Mouse (Mus musculus): ENCODE data around the gene Thrb. TPM values are rescaled to one million over a fixed set of nuclear protein-coding genes. Genes with fewer than 3 reads are reported as not detected.

Gene Thrb
- polyA plus RNA-seq, 1 experiment, result 0.82 TPM

GRCm38 (mm10) chr14:17845003-17845697 is 185.1 kb downstream of the Thrb start:
- TF ChIP-seq CTCF (IDR thresholded peaks at IDR 0.05; ENCODE audit: control insufficient read depth, insufficient read depth, low read length), result no peak
- no peak for TF ChIP-seq POLR2A (IDR thresholded peaks at IDR 0.05; ENCODE audit: borderline replicate concordance, control insufficient read depth, low read depth, low read length)
- Histone ChIP-seq H3K4me1 (ENCODE audit: control insufficient read depth, insufficient read depth, low read length) (no peaks in the 10 kb centered on the region), H3K4me3 (replicated peaks; ENCODE audit: control insufficient read depth, low read depth, low read length) (no peak overlapping the region), H3K27ac (ENCODE audit: control insufficient read depth, insufficient read depth, low read depth, low read length, poor library complexity) (no peak overlapping the region)
- WGBS, result 78% methylated on average over 5 of the region's 5 CpGs

- H3K27ac ChIP-seq (ENCODE audit: control insufficient read depth, insufficient read depth, low read depth, low read length, poor library complexity), result no peak overlapping the region
- TF ChIP-seq POLR2A (IDR thresholded peaks at IDR 0.05; ENCODE audit: borderline replicate concordance, control insufficient read depth, low read depth, low read length) (no peak), CTCF (IDR thresholded peaks at IDR 0.05; ENCODE audit: control insufficient read depth, insufficient read depth, low read length) (no peak)
- WGBS, result 72% methylated on average over 6 of the region's 6 CpGs
- H3K4me3 ChIP-seq (replicated peaks; ENCODE audit: control insufficient read depth, low read depth, low read length), result no peak overlapping the region
- H3K4me1 ChIP-seq (ENCODE audit: control insufficient read depth, insufficient read depth, low read length), result no peaks in the 10 kb centered on the region
Observed at GRCm38 (mm10) chr14:17845871-17846270, 185.8 kb downstream of the Thrb start.

GRCm38 (mm10) chr14:17846700-17847099 is 186.6 kb downstream of the Thrb start:
- TF ChIP-seq CTCF (IDR thresholded peaks at IDR 0.05; ENCODE audit: control insufficient read depth, insufficient read depth, low read length) (no peak), POLR2A (IDR thresholded peaks at IDR 0.05; ENCODE audit: borderline replicate concordance, control insufficient read depth, low read depth, low read length) (no peak)
- Histone ChIP-seq H3K27ac (ENCODE audit: control insufficient read depth, insufficient read depth, low read depth, low read length, poor library complexity) (no peak overlapping the region), H3K4me1 (ENCODE audit: control insufficient read depth, insufficient read depth, low read length) (no peaks in the 10 kb centered on the region), H3K4me3 (replicated peaks; ENCODE audit: control insufficient read depth, low read depth, low read length) (no peak overlapping the region)
- WGBS, result 72% methylated on average over 2 of the region's 2 CpGs

- Histone ChIP-seq H3K27ac (ENCODE audit: control insufficient read depth, insufficient read depth, low read depth, low read length, poor library complexity) (no peak overlapping the region), H3K4me3 (replicated peaks; ENCODE audit: control insufficient read depth, low read depth, low read length) (no peak overlapping the region), H3K4me1 (ENCODE audit: control insufficient read depth, insufficient read depth, low read length) (no peaks in the 10 kb centered on the region)
- WGBS, result 54% methylated on average over 8 of the region's 8 CpGs
- no peak for TF ChIP-seq POLR2A (IDR thresholded peaks at IDR 0.05; ENCODE audit: borderline replicate concordance, control insufficient read depth, low read depth, low read length)
Observed at GRCm38 (mm10) chr14:17847211-17847610, 187.2 kb downstream of the Thrb start.

GRCm38 (mm10) chr14:17850355-17850754 is 190.3 kb downstream of the Thrb start:
- no peak overlapping the region for H3K27ac ChIP-seq (ENCODE audit: control insufficient read depth, insufficient read depth, low read depth, low read length, poor library complexity)
- H3K4me3 ChIP-seq (replicated peaks; ENCODE audit: control insufficient read depth, low read depth, low read length), result no peak overlapping the region
- H3K4me1 ChIP-seq (ENCODE audit: control insufficient read depth, insufficient read depth, low read length), result no peaks in the 10 kb centered on the region
- TF ChIP-seq POLR2A (IDR thresholded peaks at IDR 0.05; ENCODE audit: borderline replicate concordance, control insufficient read depth, low read depth, low read length), result no peak
- no peak for TF ChIP-seq CTCF (IDR thresholded peaks at IDR 0.05; ENCODE audit: control insufficient read depth, insufficient read depth, low read length)
- WGBS, result 73% methylated on average over 4 of the region's 4 CpGs

- Histone ChIP-seq H3K4me1 (ENCODE audit: control insufficient read depth, insufficient read depth, low read length) (no peaks in the 10 kb centered on the region), H3K27ac (ENCODE audit: control insufficient read depth, insufficient read depth, low read depth, low read length, poor library complexity) (no peak overlapping the region), H3K4me3 (replicated peaks; ENCODE audit: control insufficient read depth, low read depth, low read length) (no peak overlapping the region)
- TF ChIP-seq POLR2A (IDR thresholded peaks at IDR 0.05; ENCODE audit: borderline replicate concordance, control insufficient read depth, low read depth, low read length) (no peak), CTCF (IDR thresholded peaks at IDR 0.05; ENCODE audit: control insufficient read depth, insufficient read depth, low read length) (no peak)
- WGBS, result 72% methylated on average over 2 of the region's 2 CpGs
Observed at GRCm38 (mm10) chr14:17852236-17852635, 192.2 kb downstream of the Thrb start.

- Histone ChIP-seq H3K4me3 (replicated peaks; ENCODE audit: control insufficient read depth, low read depth, low read length) (no peak overlapping the region), H3K27ac (ENCODE audit: control insufficient read depth, insufficient read depth, low read depth, low read length, poor library complexity) (no peak overlapping the region), H3K4me1 (ENCODE audit: control insufficient read depth, insufficient read depth, low read length) (no peaks in the 10 kb centered on the region)
- TF ChIP-seq POLR2A (IDR thresholded peaks at IDR 0.05; ENCODE audit: borderline replicate concordance, control insufficient read depth, low read depth, low read length), result no peak
- no peak for TF ChIP-seq CTCF (IDR thresholded peaks at IDR 0.05; ENCODE audit: control insufficient read depth, insufficient read depth, low read length)
- 72% methylated on average over 5 of the region's 5 CpGs for WGBS
Observed at GRCm38 (mm10) chr14:17859790-17860385, 199.8 kb downstream of the Thrb start.

- H3K27ac ChIP-seq (ENCODE audit: control insufficient read depth, insufficient read depth, low read depth, low read length, poor library complexity), result no peak overlapping the region
- 91% methylated on average over 3 of the region's 3 CpGs for WGBS
- H3K4me3 ChIP-seq (replicated peaks; ENCODE audit: control insufficient read depth, low read depth, low read length), result no peak overlapping the region
- no peaks in the 10 kb centered on the region for H3K4me1 ChIP-seq (ENCODE audit: control insufficient read depth, insufficient read depth, low read length)
- no peak for TF ChIP-seq CTCF (IDR thresholded peaks at IDR 0.05; ENCODE audit: control insufficient read depth, insufficient read depth, low read length)
- TF ChIP-seq POLR2A (IDR thresholded peaks at IDR 0.05; ENCODE audit: borderline replicate concordance, control insufficient read depth, low read depth, low read length), result no peak
Observed at GRCm38 (mm10) chr14:17862651-17863050, 202.6 kb downstream of the Thrb start.
